Mouse (Mus musculus): Measurements from ENCODE around the gene Aktip.

Gene Aktip

DNA sequence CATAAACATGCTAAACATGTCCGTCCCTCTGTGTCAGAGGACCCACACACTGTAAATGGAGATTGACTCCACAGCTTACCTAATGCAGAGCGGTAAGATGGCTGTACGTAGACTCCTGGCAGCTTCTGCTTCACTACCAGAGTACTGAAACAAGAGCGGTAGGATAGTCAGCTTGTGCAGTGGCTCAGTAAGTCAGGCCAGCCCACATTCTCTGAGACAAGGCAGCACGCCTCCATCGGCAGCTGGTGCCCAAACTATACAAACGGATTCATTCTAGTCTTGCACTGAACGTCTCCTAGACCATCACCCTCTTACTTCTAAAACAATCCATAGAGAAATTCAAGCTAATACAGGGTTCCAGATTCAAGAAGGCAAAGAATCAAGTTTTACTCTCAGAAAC, 73.0 kb downstream of the Aktip start:
- no peak for DNase-seq (ENCODE audit: low read depth, low spot score)

DNA sequence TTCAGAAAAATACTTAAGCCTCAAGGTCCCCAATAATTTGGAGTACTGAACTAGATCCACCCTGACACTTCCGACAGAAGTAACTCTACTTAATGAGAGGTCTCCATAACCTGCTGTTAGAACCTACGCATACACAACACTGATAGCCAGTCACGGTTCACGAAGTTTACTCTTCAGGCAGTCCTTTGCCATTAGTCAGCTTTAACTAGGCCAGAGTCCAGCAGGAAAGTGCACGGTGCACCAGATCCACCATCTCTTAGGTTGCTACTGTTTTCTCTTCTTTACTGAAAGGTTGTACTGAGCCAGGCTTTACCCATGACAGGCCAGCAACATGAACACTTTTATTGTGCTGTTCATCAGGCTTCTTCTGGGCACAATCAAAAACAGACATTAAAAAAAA, 75.5 kb downstream of the Aktip start:
- DNase-seq (ENCODE audit: low read depth, low spot score) = no peak

DNA sequence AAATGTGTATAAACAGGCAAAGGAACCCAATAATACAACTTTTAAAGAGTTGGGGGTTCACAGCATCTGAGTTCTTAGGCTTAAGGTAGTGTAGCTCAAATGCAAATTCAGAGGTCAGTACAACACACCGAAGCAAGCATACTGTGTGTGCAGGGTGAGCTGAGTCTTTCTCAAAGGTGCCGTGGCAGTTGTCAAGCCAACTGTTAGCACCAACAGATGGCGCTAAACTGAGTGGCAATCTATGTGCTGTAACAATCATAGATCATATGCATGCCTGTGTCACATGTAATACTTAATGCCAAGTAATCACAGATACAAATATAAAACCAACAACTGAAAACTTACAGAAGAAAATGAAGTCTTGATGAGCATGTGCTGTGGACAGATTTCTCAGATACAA, 81.6 kb downstream of the Aktip start:
- DNase-seq (ENCODE audit: low read depth, low spot score) = no peak

DNA sequence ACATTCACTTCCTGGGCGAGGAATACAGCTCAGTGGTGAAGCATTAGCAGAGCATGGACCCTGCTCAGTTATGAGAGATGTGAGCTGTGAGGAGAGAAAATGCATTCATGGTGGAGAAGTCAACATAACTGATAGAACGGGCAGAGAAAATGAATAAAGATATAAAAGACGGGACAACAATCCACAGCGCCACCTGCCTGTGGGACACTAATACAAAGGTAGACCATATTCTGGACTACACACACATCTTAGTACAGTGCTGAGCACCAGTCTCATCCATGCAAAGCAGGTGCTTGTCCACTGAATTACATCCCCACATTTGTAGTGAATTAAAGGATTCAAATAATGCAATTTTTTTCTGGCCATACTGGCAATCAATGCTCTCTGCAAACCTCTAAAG, 82.2 kb downstream of the Aktip start:
- no peak for DNase-seq (ENCODE audit: low read depth, low spot score)

DNA sequence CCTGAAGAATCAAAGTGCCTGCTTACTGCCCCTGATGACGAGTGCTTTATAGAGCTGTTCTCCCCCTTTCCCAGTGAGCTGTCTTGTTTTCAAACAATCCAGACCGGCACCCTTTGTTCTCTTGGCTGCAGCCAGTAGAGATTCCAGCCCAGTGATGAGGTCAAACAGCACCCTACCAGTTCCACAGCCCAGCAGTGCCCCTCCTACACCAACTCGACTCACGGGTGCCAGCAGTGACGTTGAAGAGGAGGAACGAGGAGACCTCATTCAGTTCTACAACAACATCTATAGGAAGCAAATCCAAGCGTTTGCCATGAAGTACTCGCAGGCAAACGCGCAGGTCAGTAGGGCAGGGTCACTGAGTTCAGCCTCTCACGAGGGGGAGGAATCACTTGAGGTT, 84.9 kb downstream of the Aktip start:
- no peak for DNase-seq (ENCODE audit: low read depth, low spot score)

DNA sequence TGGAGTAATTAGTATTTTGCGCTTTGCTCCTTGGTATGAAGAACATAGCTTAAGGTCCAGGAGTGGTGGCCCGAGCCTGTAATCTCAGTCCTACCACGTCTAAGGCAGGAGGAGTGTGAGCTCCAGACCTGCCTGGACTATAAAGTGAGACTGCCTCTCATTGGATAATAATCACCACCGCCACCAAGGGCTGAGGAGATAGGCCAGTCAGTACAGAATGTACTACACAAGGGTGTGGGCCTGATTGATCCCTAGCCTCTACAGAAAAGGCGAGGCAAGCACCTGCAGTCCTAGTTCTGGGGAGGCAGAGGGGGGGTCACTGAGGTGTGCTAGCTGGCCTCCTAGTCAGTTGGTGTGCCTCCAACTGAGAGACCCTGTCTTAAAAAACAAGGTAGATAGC, 85.3 kb downstream of the Aktip start:
- no peak for DNase-seq (ENCODE audit: low read depth, low spot score)

DNA sequence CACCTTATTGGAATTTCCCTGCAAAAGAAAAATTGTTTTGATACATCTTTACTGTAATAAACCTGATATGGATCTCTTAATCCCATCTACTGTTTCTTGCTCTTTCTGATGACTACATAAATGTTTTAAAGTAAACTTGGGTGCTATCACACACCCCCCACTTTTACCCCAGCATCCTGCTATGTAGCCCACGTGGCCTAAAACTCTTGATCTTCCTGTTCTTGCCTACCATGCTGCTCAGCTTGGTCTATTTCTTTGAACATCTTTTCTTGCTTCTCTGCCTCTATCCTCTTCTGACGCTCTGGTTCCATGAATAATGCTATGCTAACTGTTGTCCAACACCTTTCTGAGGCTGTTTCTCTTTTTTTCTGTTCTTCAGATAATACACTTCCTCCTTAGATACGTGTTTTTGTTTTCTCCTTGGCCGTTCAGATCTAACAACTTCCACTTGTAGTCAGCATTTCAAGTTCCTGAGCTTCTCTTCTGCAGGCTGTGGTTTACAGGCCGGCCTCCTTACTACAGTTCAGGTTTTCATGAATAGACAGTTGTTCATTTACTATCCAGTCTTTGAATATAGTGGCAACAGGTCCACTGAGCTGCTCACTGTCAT, 87.8 kb downstream of the Aktip start:
- DNase-seq (ENCODE audit: low read depth, low spot score) = no peak

DNA sequence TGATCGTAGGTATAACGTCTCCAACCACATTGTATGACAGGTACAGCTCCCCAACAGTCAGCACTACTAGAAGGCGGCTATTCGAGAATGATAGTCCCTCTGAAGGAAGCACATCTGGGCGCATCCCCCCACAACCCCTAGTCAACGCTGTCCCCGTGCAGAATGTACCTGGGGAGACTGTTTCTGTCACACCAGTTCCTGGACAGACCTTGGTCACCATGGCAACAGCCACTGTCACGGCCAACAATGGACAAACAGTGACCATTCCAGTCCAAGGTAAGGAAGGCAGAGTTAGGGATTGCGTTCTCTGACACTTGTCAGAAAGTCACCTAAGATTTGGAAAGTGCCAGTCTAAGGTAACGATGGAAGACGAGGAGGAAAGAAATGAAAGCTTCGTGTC, 93.5 kb downstream of the Aktip start:
- no peak for DNase-seq (ENCODE audit: low read depth, low spot score)

DNA sequence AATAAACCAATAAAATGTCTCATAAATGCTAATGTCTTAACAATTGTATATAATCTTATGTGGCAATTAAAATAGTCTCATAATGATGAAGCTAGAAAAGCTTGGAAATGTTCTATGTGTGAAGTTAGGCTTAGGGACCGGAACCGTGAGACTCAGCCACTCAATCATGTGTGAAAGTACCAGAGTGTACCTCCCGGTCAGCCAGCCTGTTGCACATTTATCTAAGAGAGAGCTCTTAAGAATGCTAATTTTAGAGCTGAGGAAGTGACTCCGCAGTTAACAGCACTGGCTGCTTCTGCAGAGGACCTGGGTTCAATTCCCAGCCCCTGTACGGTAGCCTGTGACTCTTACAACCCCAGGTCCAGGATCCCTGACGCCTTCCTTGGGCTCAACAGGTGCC, 101.7 kb downstream of the Aktip start:
- DNase-seq (ENCODE audit: low read depth, low spot score) = no peak

DNA sequence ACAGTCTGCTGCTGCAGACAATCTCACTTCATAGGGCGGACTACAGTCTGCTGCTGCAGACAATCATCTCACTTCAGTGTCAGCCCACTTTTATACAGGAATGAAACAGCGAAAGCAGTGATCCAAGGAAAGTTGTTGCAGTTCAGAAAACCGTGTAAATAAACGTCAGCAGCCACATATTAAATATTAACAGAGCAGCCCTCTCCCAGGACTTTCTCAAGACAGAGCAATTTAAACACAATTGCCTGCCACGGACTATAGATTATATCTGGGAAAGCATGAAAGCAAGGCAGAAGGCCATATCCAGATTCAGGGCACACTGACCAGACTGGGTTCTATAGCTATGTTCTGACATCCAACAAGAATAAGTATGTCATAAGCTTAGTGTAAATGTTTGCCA, 105.6 kb downstream of the Aktip start:
- DNase-seq (ENCODE audit: low read depth, low spot score) = no peak

DNA sequence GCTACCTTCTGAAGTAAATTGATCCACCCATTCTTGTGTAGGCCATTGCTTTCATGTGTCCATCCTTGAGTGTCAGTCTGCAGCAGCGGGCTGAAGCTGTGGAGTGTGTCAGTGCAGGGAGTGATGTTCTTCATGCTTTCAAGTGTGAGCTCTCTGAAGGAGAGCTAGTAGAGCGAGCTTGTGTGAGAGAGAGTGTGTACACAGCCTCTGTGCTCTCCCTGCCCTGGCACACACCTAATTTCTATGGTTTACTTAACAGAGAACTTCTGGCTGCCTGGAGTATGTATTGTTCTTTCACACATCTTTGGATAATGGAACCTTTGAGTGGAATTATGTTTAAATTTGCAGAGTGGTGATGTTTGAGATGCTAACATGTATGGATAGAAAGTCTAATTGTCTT, 110.2 kb downstream of the Aktip start:
- DNase-seq (ENCODE audit: low read depth, low spot score) = no peak

DNA sequence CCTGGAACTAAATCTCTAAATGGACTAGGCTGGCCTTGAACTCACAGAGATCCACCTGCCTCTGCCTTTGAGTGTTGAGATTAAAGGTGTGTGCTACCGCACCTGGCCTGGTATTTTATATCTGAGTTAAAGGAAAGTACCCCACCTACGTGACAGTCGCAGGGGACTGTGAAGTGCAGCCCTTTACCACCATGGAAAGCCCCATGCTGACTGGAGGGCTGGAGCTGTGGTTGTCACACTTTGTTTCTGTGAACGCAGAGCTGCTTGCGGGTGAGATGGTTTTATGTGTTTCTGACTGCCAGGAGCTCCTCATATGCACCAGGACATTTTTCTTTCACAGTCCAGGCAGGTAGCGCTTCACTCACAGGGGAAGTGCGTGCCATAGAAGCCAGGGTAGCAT, 111.3 kb downstream of the Aktip start:
- DNase-seq (ENCODE audit: low read depth, low spot score) = no peak

DNA sequence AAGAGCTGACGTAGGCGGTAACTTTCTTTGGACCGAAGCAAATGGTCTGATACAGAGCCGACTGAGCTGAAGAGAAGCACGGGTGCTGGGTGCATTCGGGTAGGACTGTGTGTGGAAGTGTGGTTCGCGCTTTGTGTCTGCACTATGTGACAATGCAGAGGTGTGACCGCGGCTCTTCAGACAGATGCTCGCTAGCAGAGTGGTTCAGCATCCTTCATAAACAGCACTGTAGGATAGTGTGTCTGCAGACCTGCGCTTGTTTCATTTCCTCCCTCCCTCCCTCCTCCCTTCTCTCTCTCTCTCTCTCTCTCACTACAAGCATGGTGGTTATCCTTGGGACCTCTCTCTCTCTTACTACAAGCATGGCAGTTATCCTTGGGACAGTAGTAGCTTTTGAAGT, 117.3 kb downstream of the Aktip start:
- DNase-seq (ENCODE audit: low read depth, low spot score) = no peak

DNA sequence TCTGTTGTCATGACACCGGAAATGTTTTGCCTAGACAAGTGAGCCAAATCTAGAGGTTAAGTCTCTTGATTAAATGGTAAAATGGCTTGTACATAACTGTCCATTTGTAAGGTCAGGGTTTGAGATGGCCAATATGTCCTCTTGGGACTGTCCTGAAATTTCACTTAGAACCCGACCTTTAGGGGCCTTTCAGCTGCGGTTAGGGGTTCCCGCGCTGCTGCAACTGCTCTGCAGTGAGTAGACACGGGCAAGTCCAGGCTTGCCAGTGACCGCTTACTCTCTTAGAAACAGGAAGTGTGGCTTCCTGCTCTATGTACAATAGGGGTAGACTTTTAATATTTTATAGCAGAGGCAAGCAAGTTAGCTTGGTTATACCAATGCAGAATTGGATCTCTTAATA, 117.9 kb downstream of the Aktip start:
- no peak for DNase-seq (ENCODE audit: low read depth, low spot score)

DNA sequence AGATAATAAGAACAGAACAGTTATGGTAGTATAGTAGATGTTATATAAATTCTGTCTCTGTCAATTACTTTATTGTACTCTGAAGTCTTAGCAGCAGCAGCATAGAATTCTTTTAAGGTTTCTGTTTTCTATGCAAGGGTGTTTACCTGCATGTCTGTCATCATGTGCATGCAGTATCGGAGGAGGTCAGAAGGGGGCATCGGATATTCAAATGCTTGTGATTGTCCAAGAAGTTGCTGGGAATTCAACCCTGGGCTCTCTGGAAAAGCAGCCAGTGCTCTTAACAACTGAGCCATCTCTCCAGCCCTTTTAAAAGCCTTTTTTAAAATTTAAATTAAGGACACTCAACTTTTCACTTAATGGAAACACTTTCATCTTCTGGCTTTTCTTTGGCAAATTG, 120.1 kb downstream of the Aktip start:
- no peak for DNase-seq (ENCODE audit: low read depth, low spot score)

DNA sequence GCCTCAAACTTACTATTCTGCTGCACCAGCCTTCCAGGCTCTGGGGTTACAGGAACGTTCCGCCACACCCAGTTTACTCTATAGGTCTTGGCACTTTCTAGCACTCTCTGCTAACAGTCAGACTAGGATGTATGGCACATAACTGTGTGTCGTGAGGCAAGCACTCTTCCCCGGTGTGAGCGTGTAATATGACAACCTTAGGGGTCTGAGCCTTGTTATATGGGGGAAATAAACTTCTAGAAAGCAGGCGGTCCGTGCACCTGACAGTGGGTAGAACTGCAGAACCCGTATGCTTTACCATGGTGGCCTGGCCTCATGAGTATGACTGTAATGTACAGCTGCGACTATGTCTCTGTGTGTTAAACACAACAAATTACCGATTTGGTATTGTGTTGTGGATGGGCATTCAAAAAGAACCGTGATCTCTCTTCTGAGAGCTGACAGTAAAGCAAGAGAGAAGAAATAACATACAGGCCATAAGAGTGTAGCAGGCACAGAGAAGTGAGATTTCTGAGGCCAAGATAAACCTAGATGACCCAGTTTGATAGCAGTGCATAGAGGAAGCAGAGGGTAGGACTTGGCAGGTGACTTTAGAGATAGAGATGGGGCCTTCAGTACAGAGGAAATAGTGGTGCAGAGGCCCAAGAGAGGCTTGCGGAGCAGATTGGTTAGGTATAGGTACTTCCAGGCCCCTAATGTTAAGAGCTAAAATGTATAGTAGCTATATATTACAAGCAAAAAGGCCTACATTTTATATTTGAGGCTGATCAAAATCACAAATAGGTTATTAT, 122.5 kb downstream of the Aktip start:
- DNase-seq (ENCODE audit: low read depth, low spot score) = no peak

DNA sequence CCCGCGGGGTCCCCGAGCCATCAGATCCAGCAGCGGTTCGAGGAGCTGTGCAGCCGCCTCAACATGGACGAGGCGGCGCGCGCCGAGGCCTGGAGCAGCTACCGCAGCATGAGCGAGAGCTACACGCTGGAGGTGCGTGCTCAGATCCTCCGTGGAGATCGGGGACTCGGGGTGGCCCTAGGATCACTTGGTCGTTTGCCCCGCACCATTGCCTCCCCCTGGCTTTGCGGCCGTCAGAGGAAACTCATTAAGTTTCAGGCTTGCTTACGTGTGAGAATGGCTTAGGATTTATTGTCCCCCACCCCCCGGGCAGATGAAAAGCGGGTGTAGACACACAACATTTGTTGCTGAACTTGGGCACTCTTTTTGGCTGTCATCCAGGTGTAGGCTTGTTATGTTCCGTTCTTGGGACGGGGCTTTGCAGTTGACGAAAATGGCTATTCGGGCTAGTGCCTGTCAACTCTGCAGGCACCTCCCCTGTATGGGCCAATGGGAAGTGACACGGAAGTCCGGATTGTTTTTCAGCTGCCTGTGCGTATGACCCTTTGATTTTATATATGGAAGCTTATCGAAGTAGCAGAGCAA, 129.4 kb downstream of the Aktip start:
- peak; percentile 23 for DNase-seq (ENCODE audit: low read depth, low spot score)

DNA sequence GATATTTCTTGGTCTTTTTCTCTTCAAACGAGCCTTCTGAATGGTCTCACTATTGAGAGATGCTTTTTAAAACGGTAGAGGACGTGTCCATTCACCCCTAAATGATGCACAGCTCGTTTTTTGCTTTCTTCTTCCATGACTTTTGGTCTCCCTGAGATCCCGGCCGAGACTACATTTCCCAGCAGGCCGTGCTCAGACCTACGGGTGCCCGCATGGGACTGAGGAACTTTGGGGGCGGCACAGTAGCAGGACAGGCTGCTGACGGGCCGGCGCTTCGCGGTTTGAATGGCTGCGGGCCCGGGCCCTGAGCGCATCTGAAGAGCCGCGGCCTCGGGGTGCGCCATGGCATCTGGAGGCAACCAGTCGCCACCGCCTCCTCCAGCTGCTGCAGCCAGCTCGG, 129.9 kb downstream of the Aktip start, which contains the start of gene Rbl2:
Rbl2 (plus strand) TSS at position 224 of the 400 bp plus-strand sequence.
- DNase-seq (ENCODE audit: low read depth, low spot score) = peak; percentile 85

DNA sequence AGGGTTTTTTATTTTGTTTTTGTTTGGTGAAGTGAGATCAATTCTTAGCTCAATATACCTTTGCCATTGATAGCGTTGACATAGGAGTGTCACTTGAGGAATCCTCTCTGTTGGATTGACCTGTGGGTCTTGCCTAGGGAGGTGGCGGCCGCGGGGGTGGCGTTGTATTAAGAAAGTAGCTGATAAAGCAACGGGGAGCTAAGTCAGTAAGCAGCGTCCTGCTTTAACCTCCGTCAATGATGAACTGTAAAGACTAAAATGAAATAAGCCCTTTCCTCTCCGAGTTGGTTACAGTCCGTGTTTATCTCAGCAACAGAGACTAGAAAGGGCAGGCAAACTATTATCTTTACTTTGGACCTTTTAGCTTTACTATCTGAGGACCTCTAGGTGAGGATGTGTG, 130.4 kb downstream of the Aktip start:
- no peak for DNase-seq (ENCODE audit: low read depth, low spot score)

DNA sequence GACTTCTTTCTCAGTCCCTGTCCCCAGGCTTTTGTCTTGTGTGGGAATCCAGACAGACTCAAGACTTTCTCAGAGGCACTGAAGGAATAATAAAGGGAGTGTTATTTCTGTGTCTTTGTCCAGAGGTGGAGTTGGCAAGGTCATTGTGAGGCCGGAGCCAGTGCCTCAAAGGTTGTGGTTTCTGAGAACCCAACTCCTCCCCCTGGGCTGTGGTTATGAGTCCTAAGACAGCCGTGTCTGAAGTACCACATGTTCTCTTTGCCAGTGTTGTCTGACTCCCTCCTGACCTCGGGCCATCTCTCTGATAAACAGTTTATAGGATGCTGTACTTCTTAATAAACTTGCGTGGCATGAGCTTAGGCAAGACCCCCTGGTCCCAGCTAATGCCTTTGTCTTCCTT, 134.6 kb downstream of the Aktip start:
- DNase-seq (ENCODE audit: low read depth, low spot score) = no peak
